Comparison of ENCODE assay signal across 17 mouse cellular contexts in the genomic region with DNA sequence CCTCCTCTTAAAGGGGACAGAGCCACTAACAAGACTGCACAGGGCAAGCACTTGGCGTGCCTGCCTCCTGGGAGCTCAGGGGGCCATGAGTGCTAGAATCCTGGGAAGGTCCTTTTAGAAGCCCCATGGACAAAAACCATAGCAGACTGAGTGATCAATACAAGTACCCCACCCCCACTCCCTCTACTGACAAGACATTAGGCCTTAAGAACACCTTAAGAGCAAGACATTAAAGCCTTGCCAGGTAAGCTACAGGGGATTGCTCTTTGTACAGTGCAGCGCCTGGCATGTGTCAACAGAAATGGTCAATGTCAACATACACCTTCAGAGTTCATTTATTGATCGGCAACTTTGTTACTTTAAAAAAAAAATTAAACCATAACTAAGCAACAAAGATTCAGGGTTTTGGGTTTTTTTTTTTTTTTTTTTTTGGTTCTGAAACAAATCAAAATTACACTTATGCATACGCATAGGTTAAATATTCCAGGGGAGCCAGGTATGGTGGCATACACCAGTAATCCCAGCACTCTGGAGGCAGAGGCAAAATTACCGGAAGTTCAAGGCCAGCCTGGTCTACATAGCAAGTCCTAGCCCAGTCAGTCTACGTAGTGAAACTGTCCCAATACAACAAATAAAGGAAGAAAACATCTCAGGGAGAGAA. TPM values are rescaled to one million over a fixed set of nuclear protein-coding genes. Genes with fewer than 3 reads are reported as not detected.
DNase-seq lines count a peak whose midpoint lies in the region; ATAC-seq lines count a peak whose summit lies in the region.
"Had no signal": no experiment of that assay in that cellular context is flagged by ENCODE, and none has a peak within 500 bp of the region (broad histone marks: within the 10 kb centered on the region; RNA-seq: fewer than 3 reads in every experiment).

No protein-coding gene starts in this region.

- no peak for DNase-seq in forebrain, embryonic 10.5 days (ENCODE audit: extremely low spot score, low spot score)
- DNase-seq in forebrain, embryonic 11.5 days (ENCODE audit: low spot score): no peak
- no peak for DNase-seq in kidney, postnatal 14 days
- no peak for DNase-seq in neural tube, embryonic 10.5 days (ENCODE audit: extremely low spot score, low spot score)
- DNase-seq in urinary bladder, postnatal 10 days (ENCODE audit: low spot score): no peak
- DNase-seq in cerebellum, adult 8-10 months: no peak
- DNase-seq: adrenal gland, postnatal 25 days; cerebellum, postnatal 14 days; gastrocnemius, postnatal 36 days; heart, postnatal 14 days; lung, postnatal 4 days; midbrain, embryonic 14.5 days; right cerebral cortex, postnatal 4 days; thymus, postnatal 25 days had no signal

- 90% methylated on average over 6 of the region's 6 CpGs for WGBS in forebrain, embryonic 10.5 days
- 85% methylated on average over 6 of the region's 6 CpGs for WGBS in forebrain, embryonic 11.5 days
- WGBS in kidney, embryonic 15.5 days: 89% methylated on average over 6 of the region's 6 CpGs
- 90% methylated on average over 6 of the region's 6 CpGs for WGBS in neural tube, embryonic 13.5 days

- no peak for ATAC-seq in forebrain, embryonic 11.5 days (replicated peaks; ENCODE audit: low FRiP score)
- ATAC-seq in kidney, embryonic 15.5 days (replicated peaks; ENCODE audit: low FRiP score): no peak
- ATAC-seq in neural tube, embryonic 13.5 days (ENCODE audit: low read depth): no peak

- H3K9me3 ChIP-seq in forebrain, embryonic 10.5 days: no peaks in the 10 kb centered on the region
- H3K9me3 ChIP-seq in forebrain, embryonic 11.5 days (ENCODE audit: control insufficient read depth, low read length): no peaks in the 10 kb centered on the region
- no peaks in the 10 kb centered on the region for H3K9me3 ChIP-seq in kidney, embryonic 15.5 days (replicated peaks)
- no peaks in the 10 kb centered on the region for H3K9me3 ChIP-seq in neural tube, embryonic 13.5 days
- H3K9me3 ChIP-seq: neural tube, embryonic 12.5 days had no signal

- peaks cover 64% of the 10 kb centered on the region for H3K36me3 ChIP-seq in forebrain, embryonic 10.5 days (replicated peaks)
- H3K36me3 ChIP-seq in forebrain, embryonic 11.5 days (ENCODE audit: control insufficient read depth, insufficient read depth, low read length): peaks cover 15% of the 10 kb centered on the region; the same call in 1 of the 2 replicates
- H3K36me3 ChIP-seq in kidney, embryonic 15.5 days: peaks cover 48% of the 10 kb centered on the region
- peaks cover 43% of the 10 kb centered on the region for H3K36me3 ChIP-seq in neural tube, embryonic 13.5 days

- no peaks in the 10 kb centered on the region for H3K27me3 ChIP-seq in forebrain, embryonic 10.5 days (ENCODE audit: poor library complexity, severe bottlenecking)
- no peaks in the 10 kb centered on the region for H3K27me3 ChIP-seq in forebrain, embryonic 11.5 days (ENCODE audit: control insufficient read depth, insufficient read depth, low read length)
- H3K27me3 ChIP-seq in kidney, embryonic 15.5 days: no peaks in the 10 kb centered on the region
- no peaks in the 10 kb centered on the region for H3K27me3 ChIP-seq in neural tube, embryonic 13.5 days
- H3K27me3 ChIP-seq: neural tube, embryonic 12.5 days had no signal

- H3K4me2 ChIP-seq in forebrain, embryonic 11.5 days (ENCODE audit: low read depth, low read length, severe bottlenecking): no peak overlapping the region
- 0 out of 2 replicates have a peak overlapping the region, but pooled peaks have one; percentile 81 for H3K4me2 ChIP-seq in kidney, embryonic 15.5 days
- H3K4me2 ChIP-seq in neural tube, embryonic 13.5 days: 0 out of 2 replicates have a peak overlapping the region, but pooled peaks have one; percentile 74

- peak overlapping the region; percentile 5; the same call in 1 of the 2 replicates for H3K27ac ChIP-seq in forebrain, embryonic 10.5 days
- no peak overlapping the region for H3K27ac ChIP-seq in forebrain, embryonic 11.5 days (ENCODE audit: low read depth, low read length)
- no peak overlapping the region for H3K27ac ChIP-seq in kidney, embryonic 15.5 days
- H3K27ac ChIP-seq in neural tube, embryonic 13.5 days (replicated peaks): no peak overlapping the region
- H3K27ac ChIP-seq: neural tube, embryonic 12.5 days had no signal

- H3K4me3 ChIP-seq in forebrain, embryonic 10.5 days: no peak overlapping the region
- no peak overlapping the region for H3K4me3 ChIP-seq in forebrain, embryonic 11.5 days (ENCODE audit: low read depth, low read length)
- no peak overlapping the region for H3K4me3 ChIP-seq in kidney, embryonic 15.5 days (replicated peaks)
- no peak overlapping the region for H3K4me3 ChIP-seq in neural tube, embryonic 13.5 days
- H3K4me3 ChIP-seq: neural tube, embryonic 12.5 days had no signal

- peaks cover 43% of the 10 kb centered on the region for H3K4me1 ChIP-seq in forebrain, embryonic 10.5 days
- H3K4me1 ChIP-seq in forebrain, embryonic 11.5 days (replicated peaks; ENCODE audit: control insufficient read depth, insufficient read depth, low read length): peaks cover 2% of the 10 kb centered on the region; the same call in 1 of the 2 replicates
- H3K4me1 ChIP-seq in kidney, embryonic 15.5 days: peaks cover 35% of the 10 kb centered on the region
- H3K4me1 ChIP-seq in neural tube, embryonic 13.5 days (replicated peaks): peaks cover 42% of the 10 kb centered on the region

- no peak overlapping the region for H3K9ac ChIP-seq in forebrain, embryonic 11.5 days (ENCODE audit: low read length)
- H3K9ac ChIP-seq in kidney, embryonic 15.5 days: peak overlapping the region; percentile 27; the same call in 1 of the 2 replicates
- no peak overlapping the region for H3K9ac ChIP-seq in neural tube, embryonic 13.5 days
- H3K9ac ChIP-seq: neural tube, embryonic 12.5 days had no signal

RNA-seq across cellular contexts. Expression of gene Sik1, which starts 3.7 kb away (rescaled TPM):
- 10.0 and 11.4 TPM in 2 replicates for polyA plus RNA-seq in forebrain, embryonic 10.5 days (2016; fragmentation: Nextera tagmentation; extraction: Ambion mirVana)
- 15.6 and 16.7 TPM in 2 replicates for polyA plus RNA-seq in forebrain, embryonic 11.5 days (2014; fragmentation: Nextera tagmentation; extraction: Ambion mirVana)
- 17.5 and 18.5 TPM in 2 replicates for polyA plus RNA-seq in kidney, embryonic 15.5 days (2015; fragmentation: Nextera tagmentation; extraction: Ambion mirVana)
- 17.0 and 20.1 TPM in 2 replicates for polyA plus RNA-seq in neural tube, embryonic 13.5 days (2015; fragmentation: Nextera tagmentation; extraction: Ambion mirVana)
